Mouse (Mus musculus): ENCODE results near the gene Jazf1. TPM values are rescaled to one million over a fixed set of nuclear protein-coding genes. Genes with fewer than 3 reads are reported as not detected.
A peak's percentile ranks its signal among the peaks of the same experiment; 100 is the strongest.

The Jazf1 gene
- total RNA-seq, 2 experiments from 2014 or later = 74.2 to 86.2 TPM

DNA sequence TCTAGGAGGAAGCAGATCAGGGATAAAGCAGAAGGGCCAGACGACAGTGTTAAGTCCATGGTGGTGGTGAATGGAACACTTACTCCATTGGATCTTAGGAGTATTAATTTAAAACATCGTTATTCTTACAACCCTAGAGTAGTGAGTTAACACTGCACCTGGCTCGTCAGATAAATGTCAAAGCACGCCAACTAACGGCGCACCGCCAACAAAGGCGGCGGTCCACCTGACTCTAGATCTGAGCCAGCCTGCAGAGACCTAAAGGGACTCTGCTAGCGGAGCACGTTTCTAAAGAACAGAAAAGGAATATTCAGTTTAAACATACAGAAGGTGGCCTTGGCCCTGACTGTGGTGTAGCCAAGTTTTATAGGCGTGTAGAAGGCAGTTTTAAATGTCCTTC is 139.1 kb downstream of the Jazf1 start:
- intact Hi-C loops (cut with DNase I) = loop anchor here (5.0 kb wide), 1 partner anchor 38 kb away; no protein-coding TSS in a partner anchor
- DNase-seq (ENCODE audit: extremely low spot score in 1 of 2, low spot score in 2 of 2) = no peak

DNA sequence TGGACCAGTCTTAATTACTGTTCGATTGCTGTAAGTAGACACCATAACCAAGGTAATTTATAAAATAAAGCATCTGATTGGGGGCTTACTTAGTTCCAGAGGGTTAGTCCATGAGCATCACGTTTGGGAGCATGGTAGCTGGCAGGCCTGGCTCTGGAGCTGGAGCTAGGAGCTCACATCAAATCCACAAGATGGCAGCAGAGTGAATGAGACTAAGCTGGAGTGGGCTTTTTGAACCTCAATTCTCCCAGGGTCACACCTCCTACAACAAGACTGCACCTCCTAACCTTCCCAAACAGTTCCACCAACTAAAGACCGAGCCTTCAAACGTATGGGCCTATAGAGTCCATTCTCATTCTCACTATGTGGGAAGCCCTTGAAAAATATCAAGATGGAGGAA is 141.5 kb downstream of the Jazf1 start:
- intact Hi-C loops (cut with DNase I) = loop anchor here (5.0 kb wide), 1 partner anchor 40 kb away; no protein-coding TSS in a partner anchor
- no peak for DNase-seq (ENCODE audit: extremely low spot score in 1 of 2, low spot score in 2 of 2)

DNA sequence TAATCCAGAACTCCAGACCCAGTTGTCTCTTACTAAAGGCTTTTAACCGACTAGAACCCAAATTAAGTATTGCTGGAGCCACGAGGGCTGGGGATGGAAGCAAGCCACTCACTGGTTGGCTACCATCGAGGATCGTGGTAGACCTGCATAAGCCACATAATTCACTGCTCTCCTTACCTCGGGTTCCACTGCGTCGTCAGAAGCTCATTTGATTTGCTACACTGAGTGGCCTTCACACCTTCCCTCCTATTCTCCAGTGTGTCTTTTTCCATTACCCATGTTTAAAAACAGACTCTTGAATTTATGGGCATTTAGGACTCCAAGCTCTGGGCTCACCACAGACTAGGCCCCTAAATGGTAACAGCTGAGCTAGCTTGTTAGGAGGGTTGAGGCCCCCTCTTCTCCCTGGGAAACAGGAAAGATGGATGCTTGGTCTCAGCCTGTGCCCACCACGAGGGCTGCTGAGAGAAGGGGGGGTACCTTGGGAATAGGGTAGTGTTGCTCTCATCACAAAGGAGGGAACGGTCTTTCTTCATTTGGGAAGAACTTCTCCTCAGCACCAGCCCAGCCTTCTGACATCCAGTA is 142.9 kb downstream of the Jazf1 start:
- intact Hi-C loops (cut with DNase I) = loop anchor here (5.0 kb wide), 1 partner anchor 42 kb away; no protein-coding TSS in a partner anchor
- DNase-seq (ENCODE audit: extremely low spot score in 1 of 2, low spot score in 2 of 2) = no peak

DNA sequence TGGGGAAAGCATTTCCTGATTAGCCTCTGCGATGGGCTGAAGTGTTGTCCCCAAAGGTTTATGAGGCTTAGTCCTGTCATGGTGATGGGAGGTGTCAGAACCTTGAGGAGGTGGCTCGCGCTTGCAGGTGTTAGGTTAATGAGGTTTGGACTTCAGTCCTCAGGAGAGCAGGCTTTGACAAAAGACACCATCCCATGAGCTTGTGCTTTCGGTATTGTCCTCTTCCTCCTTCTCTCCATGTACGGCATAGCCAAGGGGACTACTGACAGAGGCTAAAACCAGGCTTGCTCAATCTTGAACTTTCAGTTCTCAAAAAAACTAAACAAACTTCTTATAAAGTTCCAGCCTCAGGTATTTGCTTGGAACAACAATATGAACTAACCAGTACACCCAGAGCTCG is 147.2 kb downstream of the Jazf1 start:
- DNase-seq (ENCODE audit: extremely low spot score in 1 of 2, low spot score in 2 of 2) = no peak
- intact Hi-C loops (cut with DNase I) = no loop called here

DNA sequence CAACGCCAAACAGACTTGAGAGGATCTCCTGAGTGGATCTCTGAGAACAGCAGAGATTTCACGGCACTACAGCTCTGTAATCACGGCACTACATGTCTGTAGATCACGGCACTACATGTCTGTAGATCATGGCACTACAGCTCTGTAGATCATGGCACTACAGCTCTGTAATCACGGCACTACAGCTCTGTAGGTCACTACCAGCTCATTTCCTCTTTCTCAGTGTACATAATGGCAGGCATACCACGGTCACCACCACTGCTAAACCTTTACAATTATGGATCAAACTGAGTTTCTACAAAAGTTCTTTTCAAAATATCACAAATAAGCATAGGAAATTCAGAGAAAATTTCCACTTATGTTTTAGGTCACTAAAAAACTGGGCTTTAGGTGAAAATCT is 147.7 kb downstream of the Jazf1 start:
- DNase-seq (ENCODE audit: extremely low spot score in 1 of 2, low spot score in 2 of 2) = no peak
- intact Hi-C loops (cut with DNase I) = no loop called here

DNA sequence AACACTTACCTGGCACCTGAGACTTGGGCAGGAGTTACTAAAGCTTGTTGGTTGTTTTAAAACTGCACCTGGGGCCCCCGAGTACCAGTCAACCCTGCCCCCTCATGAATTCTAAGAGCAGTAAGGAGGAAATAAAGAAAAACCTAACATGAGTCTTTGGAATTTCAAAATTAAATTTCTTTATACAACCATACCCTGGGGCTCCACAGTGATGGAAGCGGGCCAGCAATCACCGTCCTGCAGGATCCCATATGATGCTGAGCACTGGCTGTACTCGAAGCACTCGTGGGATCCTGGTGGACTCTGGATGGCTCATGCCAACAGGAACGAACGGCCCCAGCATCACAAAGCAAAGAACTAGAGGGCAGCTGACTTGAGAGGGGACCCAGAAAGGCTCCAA is 149.0 kb downstream of the Jazf1 start:
- intact Hi-C loops (cut with DNase I) = loop anchor here (5.0 kb wide), 1 partner anchor 77 kb away; no protein-coding TSS in a partner anchor
- DNase-seq (ENCODE audit: extremely low spot score in 1 of 2, low spot score in 2 of 2) = no peak

DNA sequence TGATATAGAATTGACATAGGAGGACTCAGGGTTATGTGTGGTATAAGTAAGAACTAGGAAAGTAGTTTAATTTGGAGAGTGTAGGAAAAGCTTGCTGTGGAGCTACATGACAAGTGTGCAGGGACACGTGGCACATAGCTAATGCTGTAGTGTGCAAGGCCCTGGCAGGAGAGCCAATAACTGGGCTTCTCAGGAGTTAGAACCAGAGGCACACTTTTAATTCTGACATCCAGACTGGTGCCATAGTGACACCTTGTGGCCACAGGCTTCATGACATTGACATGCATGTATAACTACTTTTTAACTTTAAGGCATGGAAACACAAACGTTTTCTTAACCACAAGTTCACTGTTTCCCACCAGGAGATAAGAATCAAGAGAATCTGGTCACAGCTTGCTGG is 149.5 kb downstream of the Jazf1 start:
- intact Hi-C loops (cut with DNase I) = loop anchor here (5.0 kb wide), 1 partner anchor 77 kb away; no protein-coding TSS in a partner anchor
- peak; percentile 71 to 73 for DNase-seq (ENCODE audit: extremely low spot score in 1 of 2, low spot score in 2 of 2)

DNA sequence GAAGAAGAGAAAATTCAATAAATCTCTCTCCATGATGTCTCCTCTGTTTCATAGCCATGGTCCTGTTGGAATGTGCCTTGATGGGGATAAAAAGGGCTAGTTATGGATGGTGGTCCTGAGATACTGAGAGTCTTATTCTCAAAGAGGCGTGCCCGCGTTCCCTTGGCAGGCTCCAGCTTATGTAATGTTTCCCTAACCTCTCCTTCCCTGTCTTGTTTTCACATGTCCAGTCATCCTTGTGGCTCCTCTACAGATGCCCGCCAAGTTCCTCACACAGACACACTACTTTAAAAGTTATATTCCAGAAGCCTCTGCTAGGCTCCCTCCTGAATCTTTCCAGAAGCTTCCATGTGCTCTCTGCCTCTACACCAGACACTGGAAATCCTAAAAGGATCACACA is 151.0 kb downstream of the Jazf1 start:
- intact Hi-C loops (cut with DNase I) = loop anchor here (5.0 kb wide), 1 partner anchor 75 kb away; no protein-coding TSS in a partner anchor
- DNase-seq (ENCODE audit: extremely low spot score in 1 of 2, low spot score in 2 of 2) = no peak

DNA sequence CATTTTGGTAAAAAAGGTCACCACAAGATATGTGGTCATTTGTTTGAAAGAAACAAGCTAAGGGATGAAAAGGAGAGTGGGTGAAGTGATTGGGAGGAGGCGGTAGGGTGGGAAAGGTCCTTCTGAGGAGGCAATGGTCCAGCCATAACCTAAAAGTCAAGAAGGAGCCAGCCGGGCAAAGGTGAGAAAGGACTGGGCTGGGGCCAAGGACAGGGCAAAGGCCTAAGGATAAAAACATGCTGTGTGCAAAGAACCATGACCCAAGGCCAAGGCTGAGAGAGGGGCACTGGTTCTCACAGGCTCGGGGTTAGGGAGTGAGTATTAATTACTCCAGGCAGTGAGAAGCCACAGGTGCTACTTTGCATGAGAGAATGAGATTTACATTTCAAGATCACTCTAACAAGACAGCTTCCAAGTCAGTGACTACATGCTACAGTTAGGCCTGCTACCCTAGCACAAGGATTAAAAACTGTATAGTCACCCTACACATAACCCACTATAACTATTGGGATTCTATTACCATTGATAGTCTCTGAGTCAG is 151.5 kb downstream of the Jazf1 start:
- no peak for DNase-seq (ENCODE audit: extremely low spot score in 1 of 2, low spot score in 2 of 2)
- intact Hi-C loops (cut with DNase I) = loop anchor here (5.0 kb wide), 1 partner anchor 75 kb away; no protein-coding TSS in a partner anchor

DNA sequence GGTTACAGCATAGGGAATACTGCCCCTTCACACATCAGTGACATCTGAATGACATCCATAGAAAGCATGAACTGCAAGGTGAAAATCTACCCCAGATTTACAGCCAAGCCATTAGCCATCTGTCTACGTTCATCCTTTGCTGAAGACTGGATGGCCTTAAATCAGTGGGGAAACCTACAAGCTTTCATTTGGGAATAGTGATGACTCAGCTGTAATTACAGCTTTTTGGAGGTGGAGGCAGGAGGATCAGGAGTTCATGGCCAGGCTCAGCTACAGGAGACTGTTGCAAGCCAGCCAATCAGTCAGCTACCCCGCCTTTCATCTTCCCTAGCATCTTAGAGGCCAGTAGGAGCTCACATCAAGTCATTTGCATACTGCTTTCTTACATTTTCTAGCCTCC is 153.5 kb downstream of the Jazf1 start:
- intact Hi-C loops (cut with DNase I) = loop anchor here (5.0 kb wide), 1 partner anchor 73 kb away; no protein-coding TSS in a partner anchor
- DNase-seq (ENCODE audit: extremely low spot score in 1 of 2, low spot score in 2 of 2) = no peak

DNA sequence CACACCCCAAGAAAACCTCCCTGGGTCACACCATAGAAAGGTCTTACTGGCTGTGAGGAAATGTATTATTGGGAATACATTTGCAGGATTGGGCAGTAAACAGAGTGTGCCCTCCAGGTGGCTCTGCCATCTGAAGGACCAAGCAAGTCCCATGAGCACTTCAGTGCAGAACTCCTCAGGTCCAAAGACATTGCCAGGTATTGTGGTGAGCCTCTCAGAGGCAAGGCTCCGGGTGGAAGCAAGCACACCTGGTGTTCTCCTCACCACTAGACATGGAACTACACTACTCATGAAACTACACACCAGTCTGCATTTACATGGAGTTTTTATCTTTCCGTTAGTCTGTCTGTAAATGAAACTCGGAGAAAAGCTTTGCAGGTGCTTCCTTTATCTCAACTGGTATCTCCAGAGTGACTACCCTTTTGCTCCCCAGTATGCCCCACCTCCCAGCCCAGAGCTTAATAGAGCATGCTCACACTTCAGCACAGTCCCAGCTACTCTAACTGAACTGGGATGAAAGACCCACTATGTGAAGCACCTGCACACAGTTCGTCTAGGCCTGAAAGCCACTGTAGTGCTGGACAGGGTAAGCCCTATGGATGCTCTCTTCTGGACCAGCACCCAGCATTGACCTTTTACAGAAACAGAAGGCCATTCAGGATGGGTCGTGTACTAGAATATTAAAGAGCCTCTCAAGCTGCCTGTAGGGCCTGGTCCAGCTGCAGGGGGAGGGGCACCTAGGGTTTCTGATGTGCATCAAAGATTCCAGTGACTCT is 156.1 kb downstream of the Jazf1 start:
- peak; percentile 28 to 56 for DNase-seq (ENCODE audit: extremely low spot score in 1 of 2, low spot score in 2 of 2)
- intact Hi-C loops (cut with DNase I) = no loop called here

DNA sequence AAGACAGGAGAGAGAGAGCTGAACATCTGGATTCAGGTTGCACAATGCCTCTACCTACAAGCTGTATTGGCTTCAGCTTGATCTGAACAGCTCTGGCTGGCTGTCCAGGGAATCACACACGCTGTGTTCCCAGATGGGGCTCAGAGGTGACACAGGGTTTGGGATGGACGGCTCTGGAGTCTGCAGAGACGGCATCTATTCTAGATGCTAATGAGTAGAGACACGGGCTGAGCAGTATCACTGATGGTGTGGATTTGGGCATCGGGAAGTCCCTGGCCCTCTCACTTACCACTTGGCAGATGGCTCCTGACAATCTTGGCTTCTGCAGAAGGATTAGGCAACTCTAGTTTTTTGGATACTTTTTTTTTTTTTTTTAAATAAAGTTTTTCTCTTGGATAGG is 161.6 kb downstream of the Jazf1 start:
- intact Hi-C loops (cut with DNase I) = no loop called here
- DNase-seq (ENCODE audit: extremely low spot score in 1 of 2, low spot score in 2 of 2) = no peak

DNA sequence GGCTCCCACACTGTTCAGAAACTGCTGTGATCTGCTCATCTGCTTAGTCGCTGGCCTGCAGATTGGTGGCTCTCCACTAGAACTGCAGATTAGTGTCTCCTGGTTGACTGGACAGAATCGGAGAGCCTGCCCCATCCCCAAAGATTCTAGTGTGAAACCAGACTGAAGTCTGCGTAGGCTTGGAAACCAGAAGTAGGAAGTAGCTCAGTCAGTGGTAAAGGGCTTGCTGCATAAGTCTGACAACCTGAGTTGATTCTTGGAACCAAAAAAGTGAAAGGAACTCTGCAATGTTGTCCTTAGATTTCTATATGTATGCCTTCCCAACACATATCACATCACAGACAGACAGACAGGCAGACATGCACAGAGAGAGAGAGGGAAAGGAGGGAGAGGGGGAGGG is 163.3 kb downstream of the Jazf1 start:
- no peak for DNase-seq (ENCODE audit: extremely low spot score in 1 of 2, low spot score in 2 of 2)
- intact Hi-C loops (cut with DNase I) = no loop called here

DNA sequence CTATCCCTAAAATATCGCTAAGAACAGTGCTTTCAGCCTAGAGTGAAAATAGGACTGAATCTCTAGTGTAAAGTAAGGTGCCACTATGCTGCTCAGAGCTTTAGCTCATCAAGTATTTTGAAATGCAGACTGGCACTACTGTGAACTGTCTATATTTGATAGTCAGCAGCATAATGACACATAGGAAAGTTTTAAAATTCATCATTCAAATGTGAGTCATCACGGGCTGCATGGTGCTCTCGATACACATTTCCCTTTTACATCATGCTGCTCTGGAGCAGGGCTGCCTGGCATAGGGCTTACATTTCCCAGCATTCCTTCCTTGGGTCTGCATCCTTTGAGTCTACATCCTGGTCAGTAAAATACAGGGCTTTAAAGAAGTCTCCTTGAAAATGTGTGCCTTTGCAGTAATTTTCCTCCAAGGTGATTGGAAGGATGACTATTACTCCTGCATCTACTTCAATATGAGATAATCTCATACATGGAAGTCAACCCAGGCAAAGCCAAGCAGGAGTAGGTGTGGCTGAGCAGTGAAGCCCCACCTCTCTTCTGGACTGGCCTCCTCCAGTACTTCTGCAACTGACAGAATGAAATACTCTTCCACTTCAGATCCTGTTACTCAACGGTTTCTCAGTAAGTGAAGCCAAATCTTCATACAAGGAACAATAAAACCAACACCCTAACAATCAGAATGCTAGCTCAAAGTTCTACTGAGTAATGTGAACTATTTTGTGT is 165.0 kb downstream of the Jazf1 start:
- no peak for DNase-seq (ENCODE audit: extremely low spot score in 1 of 2, low spot score in 2 of 2)
- intact Hi-C loops (cut with DNase I) = no loop called here

DNA sequence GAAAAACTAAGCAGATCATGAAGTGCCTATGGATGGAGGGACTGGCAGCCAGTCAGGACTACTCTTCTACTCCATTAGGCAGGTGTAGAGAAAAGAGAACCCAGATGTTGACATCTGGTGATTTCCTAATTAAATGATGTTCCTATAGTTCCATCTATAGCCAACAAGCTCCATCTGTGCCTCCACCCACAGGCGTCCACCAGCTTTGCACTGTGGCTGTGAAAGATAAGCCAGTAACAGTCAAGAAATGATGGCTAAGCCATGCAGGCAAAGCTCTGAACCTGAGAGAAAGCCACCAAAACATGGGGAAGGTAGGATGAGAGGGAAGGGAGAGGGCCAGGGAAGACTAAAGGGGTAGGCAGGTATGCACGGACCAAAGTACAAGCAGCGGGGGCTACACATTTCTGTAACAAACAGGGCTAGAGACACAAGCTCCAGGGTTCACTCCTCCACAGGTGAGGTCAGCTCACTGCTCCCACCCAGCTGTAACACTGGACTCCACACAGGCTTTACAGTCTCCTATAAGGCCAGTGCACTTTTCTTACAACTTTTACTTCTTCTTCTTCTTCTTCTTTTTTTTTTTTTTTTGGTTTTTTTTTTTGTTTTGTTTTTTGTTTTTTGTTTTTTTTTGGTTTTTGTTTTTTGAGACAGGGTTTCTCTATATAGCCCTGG is 168.7 kb downstream of the Jazf1 start:
- no peak for DNase-seq (ENCODE audit: extremely low spot score in 1 of 2, low spot score in 2 of 2)
- intact Hi-C loops (cut with DNase I) = no loop called here

DNA sequence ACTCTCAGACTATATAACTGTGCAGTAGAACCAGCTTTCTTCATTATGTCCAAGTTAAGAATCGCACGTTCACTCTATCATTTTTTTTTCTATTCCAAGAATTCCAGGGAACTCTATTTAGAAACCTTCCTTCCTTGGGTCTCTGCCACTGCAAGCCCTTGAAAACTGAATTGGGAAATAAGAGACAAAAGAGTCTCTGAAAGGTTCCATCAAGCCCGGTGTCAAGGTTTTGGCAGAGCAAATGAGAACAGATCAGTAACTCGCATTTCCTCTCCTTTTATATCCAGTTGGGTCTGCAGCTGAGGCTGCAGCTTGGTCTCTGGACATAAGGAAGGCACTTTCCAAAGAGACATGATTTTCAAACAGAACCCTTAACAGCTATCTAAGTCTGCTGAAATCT is 173.4 kb downstream of the Jazf1 start:
- intact Hi-C loops (cut with DNase I) = no loop called here
- DNase-seq (ENCODE audit: extremely low spot score in 1 of 2, low spot score in 2 of 2) = peak in 1 of 2 experiments; percentile 46

DNA sequence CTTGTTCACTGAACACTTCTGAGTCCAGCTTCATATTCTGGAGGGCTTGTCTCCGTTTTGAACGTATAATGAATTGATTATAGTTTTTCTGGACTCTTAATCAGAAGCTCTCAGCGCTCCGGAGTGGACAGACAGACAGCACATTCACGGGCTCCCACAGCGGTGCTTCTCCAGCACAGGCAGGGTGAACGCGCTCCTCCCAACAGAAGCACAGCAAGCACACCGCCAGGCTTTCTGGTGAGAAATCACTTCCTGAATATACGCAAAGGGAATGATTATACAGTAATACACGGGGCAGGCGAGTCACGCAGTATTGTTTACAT is 174.0 kb downstream of the Jazf1 start:
- intact Hi-C loops (cut with DNase I) = no loop called here
- peak; percentile 34 to 36 for DNase-seq (ENCODE audit: extremely low spot score in 1 of 2, low spot score in 2 of 2)

DNA sequence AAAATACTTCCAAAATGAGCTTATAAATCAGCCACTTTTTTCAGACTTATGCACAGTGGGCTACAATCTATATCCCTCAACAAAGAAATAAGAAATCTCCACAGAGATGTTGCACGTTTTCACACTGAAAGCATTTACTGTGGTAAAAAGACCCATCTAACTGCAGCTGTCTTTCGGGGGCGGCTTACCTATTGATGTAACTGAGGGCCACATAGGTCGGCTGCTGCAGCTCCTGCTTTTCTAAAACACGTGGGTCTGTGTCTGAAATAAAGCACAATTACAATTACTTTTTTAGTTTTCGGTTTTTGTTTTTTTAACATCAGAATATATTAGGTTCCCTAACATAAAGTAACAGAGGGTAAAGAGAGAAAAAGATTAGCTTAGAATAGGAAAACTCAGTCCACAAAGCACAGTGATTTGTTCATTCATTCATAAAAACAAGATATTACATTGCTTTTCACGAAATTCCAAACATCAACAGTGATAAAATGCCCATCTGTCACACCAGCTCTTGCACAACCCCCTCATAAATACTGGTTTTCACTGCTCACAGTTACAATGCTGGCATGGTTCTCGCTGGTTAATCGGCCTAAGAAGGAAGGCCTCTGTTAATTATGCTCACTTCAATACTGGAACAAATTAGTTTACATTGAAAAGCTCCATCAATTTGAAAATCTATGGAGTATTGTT is 174.5 kb downstream of the Jazf1 start:
- intact Hi-C loops (cut with DNase I) = no loop called here
- DNase-seq (ENCODE audit: extremely low spot score in 1 of 2, low spot score in 2 of 2) = no peak
